Mouse (Mus musculus): Measurements from ENCODE around the gene Pcgf2. TPM values are rescaled to one million over a fixed set of nuclear protein-coding genes. Genes with fewer than 3 reads are reported as not detected.
A peak's percentile ranks its signal among the peaks of the same experiment; 100 is the strongest.

Pcgf2 gene
- 20.4 and 22.6 TPM in 2 replicates for polyA plus RNA-seq (2015; fragmentation: Nextera tagmentation; extraction: Ambion mirVana)

DNA sequence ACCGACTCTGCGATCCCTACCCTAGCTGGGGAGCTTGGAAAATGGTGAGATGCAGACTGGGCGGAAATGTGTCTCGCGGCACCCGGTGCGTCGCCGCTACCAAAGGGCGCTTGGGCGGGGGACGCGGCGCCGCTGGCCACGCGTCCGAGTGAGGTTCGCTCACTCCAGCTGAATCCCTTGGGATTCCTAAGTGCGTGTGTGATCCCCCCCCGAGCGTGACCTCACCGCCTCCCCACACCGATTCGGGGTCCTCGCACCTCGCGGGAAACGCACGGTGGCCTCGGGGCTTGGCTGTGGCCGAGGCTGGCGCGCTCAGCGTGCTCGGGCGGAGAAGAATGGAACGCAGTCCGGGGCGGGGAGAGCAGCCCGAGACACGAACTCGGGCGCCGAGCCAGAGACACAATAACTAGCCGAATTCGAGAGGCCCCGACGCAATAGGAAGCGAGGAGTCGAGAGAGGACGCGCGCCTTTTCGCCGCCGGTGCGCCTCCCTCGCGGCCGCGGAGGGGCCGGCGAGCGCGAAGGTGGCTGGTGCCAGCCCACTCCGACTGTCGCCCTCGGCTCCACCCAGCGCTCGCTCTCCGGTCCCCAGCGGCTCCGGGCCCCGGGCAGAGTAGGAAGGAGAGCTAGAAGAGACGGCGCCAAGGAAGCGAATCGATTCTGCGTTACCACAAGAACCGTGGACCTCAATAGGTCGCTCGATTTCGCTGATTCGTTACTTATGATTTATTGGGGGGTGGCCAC, at the start of gene Pcgf2:
TSS of gene Pcgf2 (minus strand) at position 495 of the 743 bp plus-strand sequence.
- peak; percentile 13 for ATAC-seq (ENCODE audit: low read depth)
- peaks cover 63% of the 10 kb centered on the region for H3K4me1 ChIP-seq (replicated peaks)
- H3K27me3 ChIP-seq = no peaks in the 10 kb centered on the region
- no peaks in the 10 kb centered on the region for H3K36me3 ChIP-seq
- H3K4me3 ChIP-seq = peak within 1 kb of the TSS; percentile 82
- no peaks in the 10 kb centered on the region for H3K9me3 ChIP-seq
- H3K9ac ChIP-seq = peak within 1 kb of the TSS; percentile 97
- peak within 1 kb of the TSS; percentile 99 for H3K27ac ChIP-seq (replicated peaks)
- under 1% methylated on average over 81 of the region's 85 CpGs for WGBS
- H3K4me2 ChIP-seq = peak within 1 kb of the TSS; percentile 91

DNA sequence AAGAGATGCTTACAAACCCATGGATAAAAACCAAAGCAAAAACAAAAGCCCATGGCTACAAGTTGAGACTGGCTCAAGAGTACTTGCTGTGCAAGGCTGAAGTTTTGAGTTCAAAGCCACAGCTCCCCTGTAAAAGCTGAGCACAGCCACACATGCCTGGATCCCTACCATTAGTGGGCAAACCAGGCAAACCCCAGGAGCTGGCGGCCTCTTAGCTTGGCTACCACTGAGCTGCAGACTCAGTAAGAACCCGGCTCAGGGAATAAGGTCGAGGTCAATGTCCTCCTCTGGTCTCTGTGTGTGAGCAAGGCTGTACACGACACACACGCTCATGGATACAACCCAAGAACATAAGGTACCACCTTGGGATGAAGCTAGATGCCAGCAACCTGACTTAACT, 48.2 kb upstream of the Pcgf2 start:
- Histone ChIP-seq H3K27ac (replicated peaks) (no peak overlapping the region), H3K9me3 (no peaks in the 10 kb centered on the region), H3K9ac (no peak overlapping the region), H3K4me2 (no peak overlapping the region), H3K4me3 (no peak overlapping the region), H3K36me3 (peaks cover 73% of the 10 kb centered on the region), H3K27me3 (no peaks in the 10 kb centered on the region), H3K4me1 (replicated peaks) (peaks cover 5% of the 10 kb centered on the region)
- no peak for ATAC-seq (ENCODE audit: low read depth)
- WGBS = 90% methylated on average over 5 of the region's 5 CpGs

DNA sequence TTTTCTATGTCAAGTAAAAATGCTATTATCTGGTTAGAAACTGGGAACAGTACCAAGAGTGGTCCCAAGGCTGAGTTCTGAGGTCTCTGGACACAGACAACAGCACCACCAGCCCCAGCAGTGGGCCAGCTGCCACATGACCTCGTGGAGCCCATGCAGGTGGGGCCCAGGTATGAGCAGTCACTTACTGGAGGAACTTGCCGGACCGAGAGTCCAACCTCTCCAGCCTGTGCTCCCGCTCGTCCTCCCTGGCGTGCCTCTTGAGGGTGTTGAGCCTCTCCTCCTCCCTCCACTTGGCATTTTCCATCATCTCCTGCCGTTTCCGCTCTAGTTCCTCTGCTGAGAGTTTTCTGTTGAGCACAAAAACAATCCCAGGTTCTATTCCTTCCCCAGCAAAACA, 47.5 kb upstream of the Pcgf2 start:
- Histone ChIP-seq H3K27me3 (no peaks in the 10 kb centered on the region), H3K9ac (no peak overlapping the region), H3K4me2 (no peak overlapping the region), H3K27ac (replicated peaks) (no peak overlapping the region), H3K9me3 (no peaks in the 10 kb centered on the region), H3K4me1 (replicated peaks) (peaks cover 12% of the 10 kb centered on the region), H3K36me3 (peaks cover 65% of the 10 kb centered on the region), H3K4me3 (no peak overlapping the region)
- WGBS = 89% methylated on average over 8 of the region's 8 CpGs
- ATAC-seq (ENCODE audit: low read depth) = no peak

DNA sequence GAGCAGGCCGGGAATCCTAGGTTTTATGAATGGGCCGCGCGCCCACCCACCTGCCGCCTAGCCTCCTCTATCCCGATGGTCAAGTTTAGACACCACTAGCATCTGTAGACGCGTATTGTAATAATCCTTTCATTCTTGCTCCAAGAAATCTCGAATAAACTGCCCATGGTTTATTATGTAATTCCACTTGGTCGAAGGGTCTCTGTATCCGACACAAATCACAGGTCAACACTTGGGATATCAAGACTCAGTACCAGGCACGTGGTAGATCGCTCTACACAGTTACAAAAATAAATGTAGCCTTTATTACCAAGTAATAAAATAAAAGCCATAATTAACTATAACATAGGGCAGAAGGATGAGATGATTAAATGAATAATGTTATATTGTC, 45.0 kb upstream of the Pcgf2 start:
- H3K4me3 ChIP-seq = peak overlapping the region; percentile 80
- H3K36me3 ChIP-seq = peaks cover 43% of the 10 kb centered on the region
- H3K4me1 ChIP-seq (replicated peaks) = peaks cover 28% of the 10 kb centered on the region
- no peak overlapping the region for H3K9ac ChIP-seq
- no peaks in the 10 kb centered on the region for H3K9me3 ChIP-seq
- H3K27me3 ChIP-seq = no peaks in the 10 kb centered on the region
- ATAC-seq (ENCODE audit: low read depth) = peak; percentile 13
- H3K27ac ChIP-seq (replicated peaks) = no peak overlapping the region
- 11% methylated on average over 13 of the region's 13 CpGs for WGBS
- H3K4me2 ChIP-seq = peak overlapping the region; percentile 53

DNA sequence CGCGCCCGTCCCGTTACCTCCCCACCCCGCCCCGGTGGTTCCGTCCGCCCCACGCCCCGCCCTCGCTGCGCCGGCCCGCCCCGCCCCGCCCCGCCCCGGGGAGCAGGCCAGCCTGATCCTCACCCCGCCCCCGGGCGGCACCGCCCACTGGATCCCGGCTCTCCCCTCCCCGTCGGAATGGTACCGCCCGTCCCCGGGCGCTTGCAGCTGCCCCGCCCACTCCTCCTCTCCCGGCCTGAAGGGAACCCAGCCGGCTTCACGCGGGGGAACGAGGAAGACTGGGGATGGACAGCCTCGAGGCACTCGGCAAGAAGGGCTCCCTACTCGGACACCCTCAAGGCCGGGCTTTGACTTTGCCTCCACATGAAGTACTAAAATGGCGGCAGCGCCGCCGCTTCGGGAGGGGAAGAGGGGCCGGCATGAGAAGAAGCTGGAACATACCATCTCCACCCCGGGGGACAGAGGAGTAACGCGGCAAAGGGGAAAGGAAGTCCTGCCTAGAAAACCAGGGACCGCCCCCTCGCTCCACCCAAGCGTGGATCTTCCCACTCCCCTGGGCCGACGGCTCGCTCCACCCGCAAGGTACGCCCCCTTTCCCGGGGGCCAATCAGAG, 44.5 kb upstream of the Pcgf2 start:
- H3K9ac ChIP-seq = peak overlapping the region; percentile 83
- peaks cover 33% of the 10 kb centered on the region for H3K4me1 ChIP-seq (replicated peaks)
- H3K4me3 ChIP-seq = peak overlapping the region; percentile 80
- H3K4me2 ChIP-seq = peak overlapping the region; percentile 53
- no peaks in the 10 kb centered on the region for H3K27me3 ChIP-seq
- no peaks in the 10 kb centered on the region for H3K9me3 ChIP-seq
- WGBS = 2% methylated on average over 34 of the region's 57 CpGs
- H3K36me3 ChIP-seq = peaks cover 38% of the 10 kb centered on the region
- H3K27ac ChIP-seq (replicated peaks) = peak overlapping the region; percentile 96
- peak; percentile 97 for ATAC-seq (ENCODE audit: low read depth)

DNA sequence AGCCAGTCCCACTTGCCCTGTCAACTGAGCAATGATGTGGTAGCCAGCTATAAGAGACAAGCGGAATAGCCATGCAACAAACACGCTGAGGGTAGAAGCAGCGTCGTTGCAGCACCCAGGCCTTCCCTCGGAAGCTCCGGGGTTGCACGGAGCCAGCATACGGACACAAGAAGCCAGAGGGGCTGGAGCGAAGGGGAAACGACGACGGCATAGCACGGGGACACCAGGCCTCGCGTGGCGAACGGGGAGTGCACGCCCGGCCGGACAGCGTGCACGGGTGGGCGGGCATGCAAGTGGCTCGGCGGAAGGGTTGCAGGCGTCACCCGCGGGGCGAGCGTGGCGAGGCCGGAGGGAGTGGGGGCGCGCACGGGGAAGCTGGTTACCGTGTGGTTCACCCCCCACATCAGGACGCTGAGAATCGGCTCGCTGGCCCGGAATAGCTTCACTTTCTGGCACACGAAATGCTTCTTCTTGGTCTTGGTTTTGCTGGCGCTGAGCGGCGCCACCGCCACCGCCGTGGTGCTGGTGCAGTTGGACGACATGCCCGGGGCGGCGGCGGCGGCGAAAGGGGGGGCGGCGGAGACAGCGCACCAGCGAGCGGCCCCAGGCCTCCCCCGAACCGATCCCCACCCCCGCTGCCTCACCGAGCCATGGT, 43.9 kb upstream of the Pcgf2 start, which contains the start of gene Pip4k2b:
TSS of gene Pip4k2b (minus strand) at position 642 of the 655 bp plus-strand sequence.
- H3K27me3 ChIP-seq = no peaks in the 10 kb centered on the region
- under 1% methylated on average over 63 of the region's 63 CpGs for WGBS
- H3K9ac ChIP-seq = peak within 1 kb of the TSS; percentile 83
- peak within 1 kb of the TSS; percentile 80 for H3K4me3 ChIP-seq
- peak; percentile 55 for ATAC-seq (ENCODE audit: low read depth)
- peak within 1 kb of the TSS; percentile 89 for H3K4me2 ChIP-seq
- peaks cover 32% of the 10 kb centered on the region for H3K36me3 ChIP-seq
- H3K27ac ChIP-seq (replicated peaks) = peak within 1 kb of the TSS; percentile 96
- H3K9me3 ChIP-seq = no peaks in the 10 kb centered on the region
- peaks cover 34% of the 10 kb centered on the region for H3K4me1 ChIP-seq (replicated peaks)

DNA sequence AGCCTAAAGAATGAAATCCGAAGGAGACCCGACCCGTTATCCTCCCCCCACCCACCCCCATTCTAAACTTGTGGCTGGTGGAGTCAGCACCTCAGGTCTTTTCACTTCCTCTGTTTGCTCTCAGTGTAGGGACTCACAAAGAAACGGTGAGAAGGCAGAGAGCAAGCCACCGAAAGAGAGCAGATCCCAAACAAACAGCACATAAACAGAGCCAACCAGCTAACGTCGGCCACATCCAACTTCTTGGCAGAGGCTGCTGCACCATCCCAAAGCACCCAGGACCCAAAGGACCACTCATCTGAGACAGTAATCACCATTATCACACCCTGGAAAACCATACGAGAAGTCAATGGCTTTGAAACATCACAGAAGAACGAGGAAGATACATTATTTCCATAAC, 43.1 kb upstream of the Pcgf2 start:
- H3K36me3 ChIP-seq = peaks cover 25% of the 10 kb centered on the region
- peak overlapping the region; percentile 96; the same call in 1 of the 2 replicates for H3K27ac ChIP-seq (replicated peaks)
- peak overlapping the region; percentile 83 for H3K9ac ChIP-seq
- 45% methylated on average over 9 of the region's 9 CpGs for WGBS
- H3K4me3 ChIP-seq = peak overlapping the region; percentile 80
- H3K27me3 ChIP-seq = no peaks in the 10 kb centered on the region
- peak overlapping the region; percentile 89 for H3K4me2 ChIP-seq
- H3K9me3 ChIP-seq = no peaks in the 10 kb centered on the region
- no peak for ATAC-seq (ENCODE audit: low read depth)
- peaks cover 34% of the 10 kb centered on the region for H3K4me1 ChIP-seq (replicated peaks)

DNA sequence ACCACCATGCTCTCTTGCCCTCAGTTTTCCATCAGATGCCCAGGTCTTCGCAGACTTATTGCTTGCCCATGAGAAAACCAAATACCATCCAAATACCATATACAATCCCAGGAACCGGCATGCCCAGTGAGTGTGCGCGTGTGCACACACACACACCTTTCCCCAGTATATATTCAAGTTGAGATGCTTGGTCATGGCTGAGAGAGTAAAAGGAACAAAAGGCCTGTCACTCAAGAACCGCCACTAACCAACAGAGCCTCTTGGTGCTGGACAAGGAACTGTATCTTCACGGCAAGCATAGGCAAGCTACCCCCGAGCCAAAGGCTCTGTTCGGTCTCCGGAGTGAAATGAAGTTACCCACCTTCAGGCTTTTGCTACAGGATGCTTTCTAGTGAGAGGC, 42.3 kb upstream of the Pcgf2 start:
- H3K27me3 ChIP-seq = no peaks in the 10 kb centered on the region
- peaks cover 34% of the 10 kb centered on the region for H3K4me1 ChIP-seq (replicated peaks)
- H3K27ac ChIP-seq (replicated peaks) = no peak overlapping the region
- peak overlapping the region; percentile 80 for H3K4me3 ChIP-seq
- H3K4me2 ChIP-seq = peak overlapping the region; percentile 89
- WGBS = 86% methylated on average over 9 of the region's 9 CpGs
- H3K9me3 ChIP-seq = no peaks in the 10 kb centered on the region
- no peak for ATAC-seq (ENCODE audit: low read depth)
- peaks cover 17% of the 10 kb centered on the region for H3K36me3 ChIP-seq
- H3K9ac ChIP-seq = peak overlapping the region; percentile 83

DNA sequence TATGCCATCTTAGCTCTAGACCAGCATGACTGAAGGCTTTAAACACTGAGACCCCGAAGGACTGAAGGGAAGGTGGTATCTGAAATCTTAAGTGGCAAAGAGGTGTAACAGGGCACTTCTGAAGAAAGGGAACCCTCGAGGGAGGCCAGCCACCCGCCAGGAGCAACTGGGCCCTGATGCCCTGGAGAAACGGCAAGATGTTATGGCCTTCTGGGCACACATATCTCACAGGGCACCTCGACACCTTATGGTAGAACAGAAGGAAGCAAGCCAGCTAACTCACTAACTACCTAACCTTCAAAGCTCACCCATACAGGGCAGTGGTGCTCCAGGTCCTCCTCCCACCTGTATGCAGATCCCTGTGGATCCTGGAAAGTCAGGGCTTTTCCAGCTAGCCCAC, 41.9 kb upstream of the Pcgf2 start:
- 92% methylated on average over 5 of the region's 5 CpGs for WGBS
- Histone ChIP-seq H3K9ac (peak overlapping the region; percentile 83; the same call in 1 of the 2 replicates), H3K4me1 (replicated peaks) (peaks cover 34% of the 10 kb centered on the region), H3K4me3 (no peak overlapping the region), H3K4me2 (peak overlapping the region; percentile 89), H3K36me3 (peaks cover 12% of the 10 kb centered on the region), H3K27ac (replicated peaks) (no peak overlapping the region), H3K27me3 (no peaks in the 10 kb centered on the region), H3K9me3 (no peaks in the 10 kb centered on the region)
- ATAC-seq (ENCODE audit: low read depth) = no peak

DNA sequence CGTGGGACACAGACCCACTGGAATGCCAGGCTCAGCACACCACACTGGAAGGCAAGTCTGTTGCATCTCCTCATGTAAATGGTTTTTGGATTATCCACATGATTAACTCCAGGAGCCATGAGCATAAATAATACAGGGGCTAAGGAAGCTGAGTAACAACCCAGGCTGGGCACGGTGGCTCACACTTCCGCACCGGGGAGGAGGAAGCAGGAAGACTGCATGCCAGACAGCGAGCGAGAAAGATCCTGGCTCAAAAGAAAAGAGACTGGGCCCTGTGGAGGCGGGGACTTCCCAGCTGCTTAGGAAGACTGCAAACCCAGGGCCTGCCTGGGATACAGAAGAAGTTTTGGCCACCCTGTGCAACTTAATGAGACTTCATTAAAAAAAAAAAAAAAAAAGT, 39.9 kb upstream of the Pcgf2 start:
- Histone ChIP-seq H3K4me1 (replicated peaks) (peaks cover 34% of the 10 kb centered on the region), H3K27me3 (no peaks in the 10 kb centered on the region), H3K36me3 (no peaks in the 10 kb centered on the region), H3K4me3 (no peak overlapping the region), H3K27ac (replicated peaks) (no peak overlapping the region), H3K9me3 (no peaks in the 10 kb centered on the region), H3K9ac (peak overlapping the region; percentile 19; the same call in 1 of the 2 replicates), H3K4me2 (peak overlapping the region; percentile 20; the same call in 1 of the 2 replicates)
- no peak for ATAC-seq (ENCODE audit: low read depth)
- whole genome bisulfite sequencing = 57% methylated on average over 7 of the region's 7 CpGs

DNA sequence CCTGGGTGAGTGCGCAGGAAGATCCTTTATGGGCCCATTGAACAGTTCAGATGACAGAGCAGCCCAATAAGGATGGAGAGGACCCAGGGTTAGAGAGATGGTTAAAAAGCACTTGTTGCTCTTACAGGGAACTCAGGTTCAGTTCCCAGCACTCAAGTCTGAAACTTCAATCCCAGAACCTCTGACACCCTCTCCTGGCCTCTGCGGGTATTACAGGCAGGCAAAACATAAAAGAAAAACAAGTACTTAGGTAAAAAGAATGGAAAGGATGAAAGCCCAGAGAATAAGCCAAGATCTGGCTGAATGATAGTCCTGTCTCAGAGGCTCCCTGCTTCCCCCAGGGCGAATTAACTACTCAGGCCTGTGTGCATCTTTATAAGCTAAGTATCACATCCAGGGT, 38.9 kb upstream of the Pcgf2 start:
- Histone ChIP-seq H3K36me3 (no peaks in the 10 kb centered on the region), H3K27ac (replicated peaks) (no peak overlapping the region), H3K4me1 (replicated peaks) (peaks cover 36% of the 10 kb centered on the region), H3K27me3 (no peaks in the 10 kb centered on the region), H3K9me3 (no peaks in the 10 kb centered on the region), H3K4me2 (no peak overlapping the region), H3K4me3 (no peak overlapping the region), H3K9ac (no peak overlapping the region)
- WGBS = 90% methylated on average over 3 of the region's 3 CpGs
- ATAC-seq (ENCODE audit: low read depth) = no peak

DNA sequence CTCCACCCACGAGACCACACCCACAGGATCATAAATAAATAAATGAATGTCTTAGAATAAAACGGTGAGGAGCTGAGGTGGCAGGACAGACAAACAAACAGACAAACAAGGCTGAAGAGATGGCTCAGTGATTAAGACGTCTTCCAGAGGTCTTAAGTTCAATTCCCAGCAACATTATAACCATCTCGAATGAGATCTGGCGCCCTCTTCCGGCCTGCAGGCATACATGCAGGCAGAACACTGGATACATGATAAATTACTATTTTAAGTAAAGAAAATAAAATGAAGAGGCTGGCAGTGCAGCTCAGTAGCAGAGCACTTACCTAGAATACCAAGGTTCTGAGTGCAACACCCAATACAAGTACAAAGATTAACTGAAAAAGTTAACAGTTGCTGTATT, 38.4 kb upstream of the Pcgf2 start:
- ATAC-seq (ENCODE audit: low read depth) = no peak
- H3K27ac ChIP-seq (replicated peaks) = no peak overlapping the region
- no peak overlapping the region for H3K9ac ChIP-seq
- no peak overlapping the region for H3K4me2 ChIP-seq
- no peak overlapping the region for H3K4me3 ChIP-seq
- 65% methylated on average over 6 of the region's 6 CpGs for WGBS
- no peaks in the 10 kb centered on the region for H3K9me3 ChIP-seq
- no peaks in the 10 kb centered on the region for H3K27me3 ChIP-seq
- H3K4me1 ChIP-seq (replicated peaks) = peaks cover 38% of the 10 kb centered on the region
- no peaks in the 10 kb centered on the region for H3K36me3 ChIP-seq

Measured in neural tube, embryonic 13.5 days (tissue).